Mouse (Mus musculus) heart, adult 2 months (tissue): Measurements from ENCODE around the gene Smndc1.

Source experiments
- CTCF ChIP-seq: fragments of 200-600 bp; IDR thresholded peaks from 2 replicates; pipeline ENCODE4 v1.8.1; 2022; ENCODE audit warnings: antibody characterized with exemption, mild to moderate bottlenecking, moderate library complexity
- EP300 ChIP-seq: fragments of 200-500 bp; IDR thresholded peaks from 2 replicates; pipeline ENCODE4 v1.6.1; 2011; ENCODE audit warnings: low read depth, low read length, control low read depth; ENCODE audit not compliant: insufficient read depth
- POLR2A ChIP-seq: fragments of 200-500 bp; IDR thresholded peaks from 2 replicates; pipeline ENCODE4 v1.6.1; 2011; ENCODE audit warnings: mild to moderate bottlenecking, low read depth, low read length, control low read depth; ENCODE audit not compliant: insufficient read depth

DNA sequence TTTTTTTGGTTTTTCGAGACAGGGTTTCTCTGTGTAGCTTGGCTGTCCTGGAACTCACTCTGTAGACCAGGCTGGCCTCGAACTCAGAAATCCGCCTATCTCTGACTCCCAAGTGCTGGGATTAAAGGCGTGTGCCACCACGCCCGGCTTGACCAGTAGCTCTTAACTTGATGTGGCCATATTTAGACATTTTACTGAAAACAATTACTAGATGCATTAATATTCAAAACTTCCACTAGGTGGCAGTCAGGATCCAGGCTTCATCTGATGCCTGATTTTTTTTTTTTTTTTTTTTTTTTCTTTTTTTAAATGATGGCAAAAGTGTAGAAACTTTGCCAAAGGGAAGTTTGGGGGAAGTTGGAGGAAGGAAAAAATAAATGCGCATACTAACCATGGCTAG lies 4.2 kb upstream of the Smndc1 start:
- no peak for TF ChIP-seq POLR2A
- peak; percentile 86 for TF ChIP-seq CTCF
- TF ChIP-seq EP300: no peak
